Mouse (Mus musculus) myocyte (in vitro differentiated cells): ENCODE results near the gene Ppox.

Experiments used
- E2F4 ChIP-seq: IDR thresholded peaks from one replicate; pipeline ENCODE4 v1.6.1; 2011; ENCODE audit warnings: mild to moderate bottlenecking, control low read depth, moderate library complexity; ENCODE audit not compliant: insufficient read depth
- MAX ChIP-seq: IDR thresholded peaks from one replicate; pipeline ENCODE4 v1.6.1; 2011; ENCODE audit warnings: low read depth, mild to moderate bottlenecking, control low read depth
- MYOD1 ChIP-seq, 3 experiments: IDR thresholded peaks; one replicate each; pipeline ENCODE4 v1.6.1; 2011; ENCODE audit warnings: control low read depth in 2 of 3, low read depth in 2 of 3, mild to moderate bottlenecking in 2 of 3, moderate library complexity in 1 of 3; ENCODE audit not compliant: insufficient read length in 2 of 3, control insufficient read depth in 1 of 3
- MYOG ChIP-seq, 3 experiments: IDR thresholded peaks; one replicate each; pipeline ENCODE4 v1.6.1; 2011; ENCODE audit warnings: control low read depth in 2 of 3, low read depth in 2 of 3, mild to moderate bottlenecking in 2 of 3; ENCODE audit not compliant: insufficient read length in 2 of 3, control insufficient read depth in 1 of 3, insufficient read depth in 1 of 3
- POLR2A ChIP-seq: IDR thresholded peaks from one replicate; pipeline ENCODE4 v1.6.1; 2011; ENCODE audit warnings: low read depth, mild to moderate bottlenecking, control low read depth, moderate library complexity; ENCODE audit not compliant: insufficient read length
- POLR2AphosphoS2 ChIP-seq: IDR thresholded peaks from one replicate; pipeline ENCODE4 v1.6.1; 2011; ENCODE audit warnings: low read depth, control low read depth; ENCODE audit not compliant: insufficient read length
- SRF ChIP-seq: IDR thresholded peaks from one replicate; pipeline ENCODE4 v1.6.1; 2011; ENCODE audit warnings: low read depth; ENCODE audit not compliant: control insufficient read depth, insufficient read length
- TCF12 ChIP-seq: IDR thresholded peaks from one replicate; pipeline ENCODE4 v1.6.1; 2011; ENCODE audit warnings: mild to moderate bottlenecking, control low read depth; ENCODE audit not compliant: poor library complexity, insufficient read depth, severe bottlenecking
- TCF3 ChIP-seq: IDR thresholded peaks from one replicate; pipeline ENCODE4 v1.6.1; 2011; ENCODE audit warnings: low read depth, control low read depth; ENCODE audit not compliant: insufficient read length
- USF1 ChIP-seq: IDR thresholded peaks from one replicate; pipeline ENCODE4 v1.6.1; 2011; ENCODE audit warnings: low read depth, mild to moderate bottlenecking, control low read depth, moderate library complexity

GRCm38 (mm10) chr1:171328839-171329432, 48.0 kb upstream of the Ppox start, which contains the start of gene Dedd:
- TF ChIP-seq POLR2A (peak; percentile 47), E2F4 (no peak), MYOD1 (IDR thresholded peaks at IDR 0.05; ENCODE audit: control insufficient read depth in 1 of 3, insufficient read length in 2 of 3, low read depth in 2 of 3) (no peak), SRF (no peak), POLR2AphosphoS2 (peak; percentile 51), TCF12 (no peak), TCF3 (no peak), USF1 (no peak), MYOG (IDR thresholded peaks at IDR 0.05; ENCODE audit: control insufficient read depth in 1 of 3, insufficient read depth in 1 of 3, insufficient read length in 2 of 3, low read depth in 2 of 3) (no peak), MAX (no peak)
